Mouse (Mus musculus) thymus, postnatal 36 days (tissue): ENCODE measurements around the gene Exph5.

Source experiments
- DNase-seq, 2 experiments: peaks; one replicate each; pipeline ENCODE4 v3.0.0; 2022; ENCODE audit warnings: mixed read lengths in 2 of 2

Gene Exph5

GRCm38 (mm10) chr9:53301269-53301720, at the start of gene Exph5:
Exph5 (plus strand) TSS chr9:53301670.
- peak; percentile 43 to 53 for DNase-seq

GRCm38 (mm10) chr9:53254368-53254767, 47.1 kb upstream of the Exph5 start:
- DNase-seq, result peak; percentile 49 to 70

GRCm38 (mm10) chr9:53256690-53257305, 44.7 kb upstream of the Exph5 start:
- no peak for DNase-seq

- DNase-seq, result no peak
Observed at GRCm38 (mm10) chr9:53257772-53258171, 43.7 kb upstream of the Exph5 start.

GRCm38 (mm10) chr9:53258199-53258598, 43.3 kb upstream of the Exph5 start:
- no peak for DNase-seq

GRCm38 (mm10) chr9:53264387-53264786, 37.1 kb upstream of the Exph5 start:
- no peak for DNase-seq

GRCm38 (mm10) chr9:53265589-53265988, 35.9 kb upstream of the Exph5 start:
- no peak for DNase-seq

GRCm38 (mm10) chr9:53268036-53268435, 33.4 kb upstream of the Exph5 start:
- no peak for DNase-seq

- DNase-seq, result no peak
Observed at GRCm38 (mm10) chr9:53268731-53269465, 32.6 kb upstream of the Exph5 start.

GRCm38 (mm10) chr9:53269466-53269755, 32.1 kb upstream of the Exph5 start:
- DNase-seq, result no peak

GRCm38 (mm10) chr9:53271281-53272022, 30.0 kb upstream of the Exph5 start:
- DNase-seq, result no peak

GRCm38 (mm10) chr9:53272207-53272606, 29.3 kb upstream of the Exph5 start:
- no peak for DNase-seq

GRCm38 (mm10) chr9:53272714-53273113, 28.8 kb upstream of the Exph5 start:
- no peak for DNase-seq

- DNase-seq, result no peak
Observed at GRCm38 (mm10) chr9:53276381-53276780, 25.1 kb upstream of the Exph5 start.

- no peak for DNase-seq
Observed at GRCm38 (mm10) chr9:53278997-53279396, 22.5 kb upstream of the Exph5 start.

GRCm38 (mm10) chr9:53286793-53287192, 14.7 kb upstream of the Exph5 start:
- no peak for DNase-seq

- DNase-seq, result no peak
Observed at GRCm38 (mm10) chr9:53290006-53290405, 11.5 kb upstream of the Exph5 start.

- no peak for DNase-seq
Observed at GRCm38 (mm10) chr9:53292833-53293232, 8.6 kb upstream of the Exph5 start.

- no peak for DNase-seq
Observed at GRCm38 (mm10) chr9:53301801-53302311, 386 bp downstream of the Exph5 start.

- no peak for DNase-seq
Observed at GRCm38 (mm10) chr9:53302415-53302814, 945 bp downstream of the Exph5 start.

GRCm38 (mm10) chr9:53307904-53308303, 6.4 kb downstream of the Exph5 start:
- no peak for DNase-seq

- no peak for DNase-seq
Observed at GRCm38 (mm10) chr9:53312981-53313380, 11.5 kb downstream of the Exph5 start.

GRCm38 (mm10) chr9:53320894-53321650, 19.6 kb downstream of the Exph5 start:
- DNase-seq, result no peak
